Mouse (Mus musculus): ENCODE measurements at regions not wholly inside any gene's neighbourhood (a gene's known extent, or its start where the extent isn't known, plus 50 kb on each side); places are given as distances from the start of the nearest gene placed in this dataset.

DNA sequence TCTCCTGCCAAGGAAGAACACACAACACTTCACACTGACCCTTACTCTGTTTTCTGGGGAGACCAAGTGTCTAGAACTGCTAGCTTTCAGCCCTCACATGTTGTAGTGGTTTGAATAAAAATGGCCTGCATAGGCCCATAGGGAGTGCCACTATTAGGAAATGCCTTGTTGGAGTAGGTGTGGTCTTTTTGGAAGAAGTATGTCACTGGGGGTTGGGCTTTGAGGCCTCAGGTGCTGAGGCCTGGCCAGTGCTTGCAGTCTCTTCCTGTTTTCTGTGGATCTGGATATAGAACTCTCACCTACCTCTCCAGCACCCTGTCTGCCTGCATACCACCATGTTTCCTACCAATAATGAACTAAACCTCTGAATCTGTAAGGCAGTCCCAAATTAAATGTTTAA is 117.9 kb downstream of the Gm9817 start:
- H3K79me2 ChIP-seq (ENCODE audit: control insufficient read depth, insufficient read depth, low read length, poor library complexity) = no peaks in the 10 kb centered on the region
- no peaks in the 10 kb centered on the region for H3K4me1 ChIP-seq (ENCODE audit: control insufficient read depth in 1 of 2, insufficient read depth in 2 of 2, low read length in 2 of 2)
- H3K9ac ChIP-seq (ENCODE audit: control insufficient read depth, low read depth, low read length, poor library complexity, severe bottlenecking) = no peak overlapping the region
- no peaks in the 10 kb centered on the region; a peak in 2 of 4 replicates for H3K27me3 ChIP-seq (ENCODE audit: control insufficient read depth in 1 of 2, insufficient read depth in 2 of 2, low read length in 2 of 2)
- H3K27ac ChIP-seq (ENCODE audit: control insufficient read depth, low read depth, low read length) = no peak overlapping the region
- H3K4me3 ChIP-seq (ENCODE audit: control insufficient read depth in 1 of 2, insufficient read depth in 1 of 2, low read depth in 2 of 2, low read length in 2 of 2) = no peak overlapping the region
- H3K9me3 ChIP-seq (replicated peaks; ENCODE audit: insufficient read depth, low read length) = no peaks in the 10 kb centered on the region
- H3K36me3 ChIP-seq (ENCODE audit: control insufficient read depth in 1 of 2, insufficient read depth in 2 of 2, low read length in 2 of 2) = peaks cover 0 to 3% of the 10 kb centered on the region in 2 experiments; a peak in 2 of 4 replicates
- TF ChIP-seq POLR2A (IDR thresholded peaks at IDR 0.05; ENCODE audit: control insufficient read depth in 1 of 2, insufficient read depth in 1 of 2, low read depth in 1 of 2, low read length in 2 of 2, poor library complexity in 1 of 2) = no peak
- TF ChIP-seq BHLHE40 (IDR thresholded peaks at IDR 0.05; ENCODE audit: borderline replicate concordance, low read depth, low read length) = no peak
- no peak for TF ChIP-seq EP300 (IDR thresholded peaks at IDR 0.05; ENCODE audit: low read depth in 1 of 2, low read length in 2 of 2)
- DNase-seq (ENCODE audit: low read depth, low spot score) = no peak

DNA sequence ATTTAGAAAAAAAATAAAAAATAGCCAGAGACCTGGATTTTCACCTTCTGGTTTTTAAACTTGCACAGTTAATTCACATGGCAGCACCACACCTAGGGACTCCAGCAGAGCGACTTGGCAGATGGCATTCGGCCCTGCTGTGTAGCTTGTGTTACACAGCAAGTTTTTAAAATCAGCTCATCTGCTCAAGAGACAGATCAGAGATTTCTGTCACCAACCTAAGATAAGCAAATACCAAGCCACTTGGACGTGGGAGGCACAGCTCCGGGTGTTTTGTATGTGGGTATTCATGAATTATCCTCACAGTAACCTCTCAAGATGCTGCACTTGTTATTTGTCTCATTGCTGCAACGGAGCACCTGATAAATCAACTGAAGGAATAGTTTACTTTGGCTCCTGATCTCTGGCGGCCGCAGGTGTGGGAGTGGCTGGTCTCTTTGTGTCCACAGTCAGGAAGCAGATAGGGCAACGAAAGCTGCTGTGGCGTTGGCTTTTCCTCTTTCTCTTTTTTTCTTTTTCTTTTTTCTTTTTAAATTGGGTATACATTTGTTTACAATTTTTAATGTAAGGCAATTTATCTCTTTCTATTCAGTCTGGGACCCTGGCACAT is 122.1 kb downstream of the Gm9817 start:
- Histone ChIP-seq H3K27me3 (ENCODE audit: control insufficient read depth in 1 of 2, insufficient read depth in 2 of 2, low read length in 2 of 2) (no peaks in the 10 kb centered on the region; a peak in 1 of 4 replicates), H3K4me1 (ENCODE audit: control insufficient read depth in 1 of 2, insufficient read depth in 2 of 2, low read length in 2 of 2) (no peaks in the 10 kb centered on the region), H3K36me3 (ENCODE audit: control insufficient read depth in 1 of 2, insufficient read depth in 2 of 2, low read length in 2 of 2) (no peaks in the 10 kb centered on the region), H3K79me2 (ENCODE audit: control insufficient read depth, insufficient read depth, low read length, poor library complexity) (no peaks in the 10 kb centered on the region), H3K27ac (ENCODE audit: control insufficient read depth, low read depth, low read length) (no peak overlapping the region), H3K9me3 (replicated peaks; ENCODE audit: insufficient read depth, low read length) (no peaks in the 10 kb centered on the region), H3K9ac (ENCODE audit: control insufficient read depth, low read depth, low read length, poor library complexity, severe bottlenecking) (no peak overlapping the region), H3K4me3 (ENCODE audit: control insufficient read depth in 1 of 2, insufficient read depth in 1 of 2, low read depth in 2 of 2, low read length in 2 of 2) (no peak overlapping the region)
- TF ChIP-seq USF1 (IDR thresholded peaks at IDR 0.05; ENCODE audit: low read depth, low read length) = no peak
- TF ChIP-seq KAT2A (conservative IDR thresholded peaks at IDR 0.05; ENCODE audit: low read depth, low read length) = no peak
- TF ChIP-seq RCOR1 (IDR thresholded peaks at IDR 0.05; ENCODE audit: low read depth, low read length) = no peak
- TF ChIP-seq NELFE (IDR thresholded peaks at IDR 0.05; ENCODE audit: low read depth, low read length) = no peak
- TF ChIP-seq TCF12 (IDR thresholded peaks at IDR 0.05; ENCODE audit: low read depth, low read length) = no peak
- TF ChIP-seq POLR2A (IDR thresholded peaks at IDR 0.05; ENCODE audit: control insufficient read depth in 1 of 2, insufficient read depth in 1 of 2, low read depth in 1 of 2, low read length in 2 of 2, poor library complexity in 1 of 2) = no peak
- no peak for TF ChIP-seq ZC3H11A (IDR thresholded peaks at IDR 0.05; ENCODE audit: low read depth, low read length)
- TF ChIP-seq E2F4 (IDR thresholded peaks at IDR 0.05; ENCODE audit: borderline replicate concordance, low read depth, low read length) = no peak
- no peak for TF ChIP-seq TAL1 (IDR thresholded peaks at IDR 0.05; ENCODE audit: low read length)
- no peak for TF ChIP-seq TBP (IDR thresholded peaks at IDR 0.05; ENCODE audit: low read depth, low read length)
- DNase-seq (ENCODE audit: low read depth, low spot score) = no peak

DNA sequence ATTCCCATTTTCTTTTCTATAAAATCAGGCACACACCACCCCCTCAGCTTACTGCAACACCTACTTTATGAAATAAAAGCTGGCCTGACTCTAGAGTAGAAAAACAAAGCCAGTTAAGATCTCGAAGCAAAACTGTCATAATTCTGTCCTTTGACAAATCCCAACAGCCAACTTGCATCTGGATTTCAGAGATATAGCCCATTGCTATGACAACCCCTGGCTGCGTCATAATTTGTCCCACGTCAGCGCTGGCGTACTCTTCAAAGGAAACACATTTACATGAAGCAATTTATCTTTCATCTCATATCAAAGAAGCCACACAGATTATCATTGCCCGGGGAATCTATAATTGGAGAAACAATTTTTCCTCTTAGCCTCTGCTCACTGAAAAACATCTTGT is 126.4 kb downstream of the Gm9817 start:
- H3K4me3 ChIP-seq (ENCODE audit: control insufficient read depth in 1 of 2, insufficient read depth in 1 of 2, low read depth in 2 of 2, low read length in 2 of 2) = no peak overlapping the region
- TF ChIP-seq CHD2 (IDR thresholded peaks at IDR 0.05; ENCODE audit: low read length) = no peak
- peaks cover 0 to 1% of the 10 kb centered on the region in 2 experiments; a peak in 2 of 4 replicates for H3K27me3 ChIP-seq (ENCODE audit: control insufficient read depth in 1 of 2, insufficient read depth in 2 of 2, low read length in 2 of 2)
- H3K9ac ChIP-seq (ENCODE audit: control insufficient read depth, low read depth, low read length, poor library complexity, severe bottlenecking) = no peak overlapping the region
- H3K36me3 ChIP-seq (ENCODE audit: control insufficient read depth in 1 of 2, insufficient read depth in 2 of 2, low read length in 2 of 2) = no peaks in the 10 kb centered on the region
- H3K27ac ChIP-seq (ENCODE audit: control insufficient read depth, low read depth, low read length) = no peak overlapping the region
- H3K79me2 ChIP-seq (ENCODE audit: control insufficient read depth, insufficient read depth, low read length, poor library complexity) = no peaks in the 10 kb centered on the region
- DNase-seq (ENCODE audit: low read depth, low spot score) = no peak
- no peaks in the 10 kb centered on the region for H3K4me1 ChIP-seq (ENCODE audit: control insufficient read depth in 1 of 2, insufficient read depth in 2 of 2, low read length in 2 of 2)
- H3K9me3 ChIP-seq (replicated peaks; ENCODE audit: insufficient read depth, low read length) = no peaks in the 10 kb centered on the region
